Mouse (Mus musculus) layer of hippocampus, adult 8-10 months (tissue): ENCODE results near the gene Krtap6-1. TPM values are rescaled to one million over a fixed set of nuclear protein-coding genes. Genes with fewer than 3 reads are reported as not detected.
"Not testable (repeated sequence)": the region's sequence is repeated elsewhere in the genome, so short reads cannot be mapped to it uniquely, and the experiment has no call there.

Experiments
- DNase-seq, 2 experiments: peaks; one replicate each; pipeline ENCODE4 v3.0.0; 2022; ENCODE audit warnings: low spot score in 2 of 2
- total RNA-seq, 4 experiments: library from RNA; stranded (reverse); gene quantifications; 2 replicates each; pipeline ENCODE4 v1.2.4; 2022

Krtap6-1 gene
- not detected for total RNA-seq

DNA sequence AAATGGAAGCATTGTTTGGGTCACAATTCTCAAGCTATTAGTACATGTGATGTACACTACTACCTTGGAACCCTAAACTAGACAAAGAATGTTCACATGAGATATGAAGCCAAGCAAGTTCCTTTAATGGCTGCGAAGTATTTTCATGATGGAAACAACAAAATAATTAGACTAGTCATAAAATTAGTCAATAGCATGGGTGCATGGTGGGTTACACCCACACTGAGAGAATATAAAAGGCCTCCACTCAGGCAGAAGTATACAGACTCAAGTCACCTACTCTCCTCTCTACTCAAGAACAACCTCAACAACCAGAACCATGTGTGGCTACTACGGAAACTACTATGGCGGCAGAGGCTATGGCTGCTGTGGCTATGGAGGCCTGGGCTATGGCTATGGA, at the start of gene Krtap6-1:
Gene Krtap6-1 (plus strand): TSS at position 301 of the 400 bp plus-strand sequence.
- not testable (repeated sequence) for DNase-seq

DNA sequence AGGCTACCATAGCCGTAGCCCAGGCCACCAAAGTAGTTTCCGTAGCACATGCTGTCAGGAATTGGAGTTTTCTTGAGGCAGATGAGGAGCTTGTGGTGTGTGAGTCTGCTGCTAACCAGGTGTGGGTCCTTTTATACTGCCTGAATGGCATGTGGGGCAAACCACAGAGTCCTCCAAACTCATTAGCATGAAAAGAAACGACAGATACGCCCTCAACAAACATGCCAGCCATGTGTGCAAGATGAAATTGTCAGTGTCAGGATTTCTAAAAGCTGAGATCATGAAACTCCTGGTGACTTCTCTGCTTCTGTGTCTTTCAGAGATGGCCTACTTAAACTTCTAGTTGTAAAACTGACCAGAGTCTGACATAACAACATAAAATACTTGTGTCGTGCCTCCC, 20.8 kb upstream of the Krtap6-1 start, which contains the start of gene Krtap22-2:
Gene Krtap22-2 (minus strand): TSS at position 101 of the 400 bp plus-strand sequence.
- no peak for DNase-seq

DNA sequence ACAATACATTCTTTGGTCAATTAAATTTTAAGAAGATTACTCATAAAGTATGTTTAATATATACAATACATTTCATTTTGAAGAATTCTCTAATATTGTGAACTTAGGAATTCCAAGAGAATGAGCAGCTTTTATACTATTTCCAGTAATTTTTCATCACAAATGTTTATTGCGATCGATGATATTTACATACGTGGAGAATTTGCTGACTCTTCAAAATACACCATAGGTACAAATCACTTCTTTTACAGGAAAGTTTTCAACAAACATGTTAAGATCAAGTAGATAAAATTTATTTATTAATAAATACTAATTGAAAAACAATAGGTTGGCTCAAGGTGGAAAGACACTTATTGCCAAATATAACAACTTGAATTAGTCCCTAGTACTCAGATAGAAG, 17.5 kb upstream of the Krtap6-1 start:
- no peak for DNase-seq

DNA sequence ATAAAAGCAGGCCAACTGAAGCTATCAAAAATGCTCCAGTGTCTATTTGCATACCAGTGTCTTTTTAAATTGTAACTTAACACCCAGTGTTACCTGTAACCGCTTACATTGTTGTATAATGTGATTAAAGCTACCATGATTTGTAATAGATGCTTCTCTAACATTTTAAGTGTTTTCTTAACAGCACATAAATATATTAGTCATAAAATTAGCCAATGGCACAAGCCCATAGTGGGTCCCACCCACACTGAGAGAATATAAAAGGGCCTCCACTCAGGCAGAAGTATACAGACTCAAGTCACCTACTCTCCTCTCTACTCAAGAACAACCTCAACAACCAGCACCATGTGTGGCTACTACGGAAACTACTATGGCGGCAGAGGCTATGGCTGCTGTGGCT, 16.5 kb upstream of the Krtap6-1 start, which contains the start of gene Gm10229:
Gene Gm10229 (plus strand): TSS at position 301 of the 400 bp plus-strand sequence.
- not testable (repeated sequence) for DNase-seq

DNA sequence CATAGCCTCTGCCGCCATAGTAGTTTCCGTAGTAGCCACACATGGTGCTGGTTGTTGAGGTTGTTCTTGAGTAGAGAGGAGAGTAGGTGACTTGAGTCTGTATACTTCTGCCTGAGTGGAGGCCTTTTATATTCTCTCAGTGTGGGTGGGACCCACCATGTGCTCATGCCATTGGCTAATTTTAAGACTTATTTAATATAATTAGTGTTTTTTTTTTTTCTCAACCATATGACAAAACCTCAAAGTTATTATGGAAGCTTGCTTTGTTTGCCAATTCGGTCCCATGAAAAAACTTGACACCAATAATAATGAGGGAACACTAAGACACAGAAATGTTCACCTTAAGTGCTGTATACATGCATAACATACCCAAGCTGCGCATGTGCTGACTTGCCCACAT, 9.9 kb downstream of the Krtap6-1 start, which contains the start of gene Gm10228:
Gene Gm10228 (minus strand): TSS at position 101 of the 400 bp plus-strand sequence.
- not testable (repeated sequence) for DNase-seq

DNA sequence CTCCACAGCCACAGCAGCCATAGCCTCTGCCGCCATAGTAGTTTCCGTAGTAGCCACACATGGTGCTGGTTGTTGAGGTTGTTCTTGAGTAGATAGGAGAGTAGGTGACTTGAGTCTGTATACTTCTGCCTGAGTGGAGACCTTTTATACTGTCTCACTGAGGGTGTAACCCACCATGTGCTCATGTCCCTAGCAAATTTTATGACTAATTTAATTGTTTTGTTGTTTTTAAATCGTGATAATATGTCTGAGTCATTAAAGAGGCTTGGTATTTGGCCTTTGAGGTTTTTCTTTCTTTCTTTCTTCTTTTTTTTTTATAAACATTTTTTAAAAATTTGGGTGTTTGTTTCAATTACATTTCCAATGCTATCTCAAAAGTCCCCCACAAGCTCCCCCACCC, 16.3 kb downstream of the Krtap6-1 start, which contains the start of gene Krtap6-5:
Gene Krtap6-5 (minus strand): TSS at position 101 of the 400 bp plus-strand sequence.
- no peak for DNase-seq

DNA sequence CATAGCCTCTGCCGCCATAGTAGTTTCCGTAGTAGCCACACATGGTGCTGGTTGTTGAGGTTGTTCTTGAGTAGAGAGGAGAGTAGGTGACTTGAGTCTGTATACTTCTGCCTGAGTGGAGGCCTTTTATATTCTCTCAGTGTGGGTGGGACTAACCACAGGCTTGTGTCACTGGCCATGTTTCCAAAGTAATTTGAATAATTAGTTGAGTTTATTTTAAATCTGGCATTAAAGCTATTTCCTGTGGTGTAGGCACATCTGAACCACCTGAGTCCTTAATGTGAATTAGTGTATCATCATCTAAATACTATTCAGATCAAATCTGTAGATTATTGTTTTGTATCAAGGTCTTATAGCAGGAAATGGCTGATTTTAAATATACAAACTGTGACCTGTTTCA, 32.4 kb downstream of the Krtap6-1 start, which contains the start of gene 1110025L11Rik:
Gene 1110025L11Rik (minus strand): TSS at position 101 of the 400 bp plus-strand sequence.
- DNase-seq: not testable (repeated sequence)

DNA sequence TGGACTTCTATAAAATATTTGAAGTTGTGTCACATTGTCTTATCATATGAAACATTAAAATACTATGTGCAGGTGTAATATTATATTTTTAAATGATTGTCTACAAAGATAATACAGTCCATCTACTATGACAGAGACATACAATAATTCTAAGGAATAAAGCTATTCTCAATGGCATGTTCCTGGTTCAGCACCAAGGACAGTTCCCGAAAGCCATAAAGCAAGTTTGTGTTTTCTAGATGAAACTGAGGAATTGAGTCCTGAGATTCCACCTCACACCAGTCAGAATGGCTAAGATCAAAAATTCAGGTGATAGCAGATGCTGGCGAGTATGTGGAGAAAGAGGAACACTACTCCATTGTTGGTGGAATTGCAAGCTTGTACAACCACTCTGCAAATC, 39.5 kb downstream of the Krtap6-1 start:
- not testable (repeated sequence) for DNase-seq

Other genes starting within 250 kb of the Krtap6-1 start
- gene Gm20741, start 219.5 kb upstream of the Krtap6-1 start, total RNA-seq: not detected
- not detected for gene Krtap15, start 211.5 kb upstream of the Krtap6-1 start, total RNA-seq
- gene Krtap14, start 205.6 kb upstream of the Krtap6-1 start, total RNA-seq: not detected
- gene Krtap19-1, start 162.3 kb upstream of the Krtap6-1 start, total RNA-seq: not detected
- gene Krtap19-2, start 157.4 kb upstream of the Krtap6-1 start, total RNA-seq: not detected
- gene Krtap19-3, start 153.7 kb upstream of the Krtap6-1 start, total RNA-seq: not detected
- not detected for gene Krtap19-4, start 146.6 kb upstream of the Krtap6-1 start, total RNA-seq
- gene Krtap19-5, start 135.2 kb upstream of the Krtap6-1 start, total RNA-seq: not detected
- gene Krtap19-9b, start 99.4 kb upstream of the Krtap6-1 start, total RNA-seq: not detected
- gene Krtap16-3, start 68.8 kb upstream of the Krtap6-1 start, total RNA-seq: not detected
- gene Krtap22-2, start 20.9 kb upstream of the Krtap6-1 start, total RNA-seq: not detected
- gene Gm10229, start 16.4 kb upstream of the Krtap6-1 start, total RNA-seq: not detected
- not detected for gene Gm10228, start 9.8 kb downstream of the Krtap6-1 start, total RNA-seq
- not detected for gene Krtap6-5, start 16.2 kb downstream of the Krtap6-1 start, total RNA-seq
- gene 1110025L11Rik, start 32.3 kb downstream of the Krtap6-1 start, total RNA-seq: not detected
- gene Krtap6-3, start 52.3 kb downstream of the Krtap6-1 start, total RNA-seq: not detected
- gene Gm6358, start 109.2 kb downstream of the Krtap6-1 start, total RNA-seq: not detected
- not detected for gene Gm10061, start 119.4 kb downstream of the Krtap6-1 start, total RNA-seq
- gene Gm9789, start 126.3 kb downstream of the Krtap6-1 start, total RNA-seq: not detected
- gene Gm7735, start 137.8 kb downstream of the Krtap6-1 start, total RNA-seq: not detected
- not detected for gene 1110057P08Rik, start 143.0 kb downstream of the Krtap6-1 start, total RNA-seq
- gene Krtap20-2, start 174.2 kb downstream of the Krtap6-1 start, total RNA-seq: not detected